Mouse (Mus musculus) adrenal gland, postnatal 0 days (tissue): Measurements from ENCODE around the gene Gm6509. TPM values are rescaled to one million over a fixed set of nuclear protein-coding genes. Genes with fewer than 3 reads are reported as not detected.

Experiments
- polyA plus RNA-seq: library from polyadenylated mRNA; unstranded; fragments of >200 nt; fragmentation: Nextera tagmentation; extraction: Ambion mirVana; gene quantifications from 2 replicates; pipeline ENCODE4 v1.2.1, GENCODE M21; 2015

Gm6509 gene
- not detected in 2 replicates for polyA plus RNA-seq

DNA sequence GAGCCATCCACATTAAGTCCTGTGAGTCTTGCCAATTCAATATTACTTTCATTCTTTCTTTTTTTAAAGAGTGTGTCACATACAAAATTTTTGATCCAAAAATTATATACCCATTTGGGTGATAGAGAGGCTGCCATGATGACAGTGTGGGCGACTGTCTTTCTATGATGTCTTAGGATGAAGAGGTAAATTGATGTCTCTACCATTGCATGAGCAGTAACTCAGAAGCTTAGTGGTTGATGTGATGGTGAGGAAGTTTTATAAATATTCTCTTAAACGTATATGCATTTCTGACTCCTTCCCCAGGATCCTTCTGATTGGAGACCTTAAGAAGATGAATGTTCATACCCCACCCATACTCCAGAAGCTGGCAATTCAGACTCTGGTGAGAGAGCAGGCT lies at the start of gene Gm6509:
Gene Gm6509 (plus strand): TSS at position 301 of the 400 bp plus-strand sequence.

DNA sequence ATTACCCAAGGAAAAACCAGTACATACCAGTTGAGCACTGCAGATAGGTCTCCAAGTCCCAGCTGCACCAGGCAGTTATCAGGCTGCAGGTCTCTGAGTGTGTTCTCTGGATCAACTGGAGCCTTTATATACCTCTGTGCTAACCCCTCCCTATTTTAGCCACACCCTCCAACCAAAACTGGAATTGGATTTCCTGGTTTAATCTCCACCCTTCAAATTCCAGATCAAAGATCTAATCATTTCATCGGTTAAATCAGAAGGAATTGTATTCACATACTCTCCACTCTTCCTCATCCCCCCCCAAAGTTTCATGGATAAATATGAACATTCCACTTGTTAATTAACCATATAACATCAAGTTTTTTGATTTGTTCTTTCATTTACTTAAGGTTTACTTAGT lies 7.5 kb upstream of the Gm6509 start, which contains the start of gene Gm3147:
Gene Gm3147 (minus strand): TSS at position 101 of the 400 bp plus-strand sequence.

DNA sequence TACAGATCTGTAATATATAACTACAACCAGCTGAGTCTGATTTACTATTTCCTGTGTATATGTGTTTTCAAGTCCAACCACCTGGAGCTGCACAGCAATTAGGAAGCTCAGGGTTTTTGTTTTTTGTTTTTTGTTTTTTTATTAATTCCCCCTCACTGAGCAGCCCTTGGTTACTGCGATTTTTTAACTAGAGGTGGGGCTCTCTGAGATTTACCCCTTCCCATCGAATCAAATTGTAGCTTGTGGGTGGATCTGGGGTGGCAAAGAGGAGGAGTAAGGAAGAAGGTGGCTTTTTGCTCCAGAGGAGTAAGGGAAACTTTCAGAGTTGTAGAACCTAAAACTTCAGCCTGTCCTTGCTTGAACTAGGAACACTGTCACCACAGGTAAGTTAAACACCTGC lies 24.3 kb downstream of the Gm6509 start, which contains the start of gene Gm6205:
Gene Gm6205 (plus strand): TSS at position 301 of the 400 bp plus-strand sequence.

Other genes with a start within 250 kb of the Gm6509 start
- not detected in 2 replicates for gene Gm7682, start 178.2 kb upstream of the Gm6509 start, polyA plus RNA-seq
- not detected in 2 replicates for gene Gm3139, start 97.7 kb upstream of the Gm6509 start, polyA plus RNA-seq
- not detected in 2 replicates for gene Gm3147, start 7.6 kb upstream of the Gm6509 start, polyA plus RNA-seq
- not detected in 2 replicates for gene Gm6205, start 24.4 kb downstream of the Gm6509 start, polyA plus RNA-seq
- not detected in 2 replicates for gene Gm3183, start 241.5 kb downstream of the Gm6509 start, polyA plus RNA-seq